27 mouse cellular contexts compared by ENCODE assay signal in genomic region chr6:145438851-145439250, GRCm38 (mm10).
DNase-seq lines count a peak whose midpoint lies in the region; ATAC-seq and TF ChIP-seq lines count a peak whose summit lies in the region.
"Had no signal": no experiment of that assay in that cellular context is flagged by ENCODE, and none has a peak within 500 bp of the region (broad histone marks: within the 10 kb centered on the region; RNA-seq: fewer than 3 reads in every experiment).

No protein-coding gene starts in this region.

- TF ChIP-seq CTCF in heart, adult 2 months (IDR thresholded peaks at IDR 0.05), result no peak
- no peak for TF ChIP-seq CTCF in embryonic fibroblast, embryonic 13.5 days (IDR thresholded peaks at IDR 0.05; ENCODE audit: borderline replicate concordance, insufficient read depth, low read length)

- H3K27ac ChIP-seq in heart, embryonic 12.5 days (ENCODE audit: poor library complexity, severe bottlenecking), result peak overlapping the region; percentile 1; the same call in 1 of the 2 replicates
- H3K27ac ChIP-seq in heart, adult 2 months, result no peak overlapping the region
- 0 out of 2 replicates have a peak overlapping the region, but pooled peaks have one; percentile 27 for H3K27ac ChIP-seq in embryonic fibroblast, embryonic 13.5 days (ENCODE audit: insufficient read depth, low read length)
- H3K27ac ChIP-seq in midbrain, embryonic 10.5 days (replicated peaks), result no peak overlapping the region
- H3K27ac ChIP-seq: embryonic facial prominence, embryonic 12.5 days; embryonic facial prominence, embryonic 15.5 days; forebrain, embryonic 12.5 days; forebrain, embryonic 15.5 days; heart, embryonic 15.5 days; hindbrain, embryonic 14.5 days; hindbrain, postnatal 0 days had no signal

- H3K9me3 ChIP-seq in heart, embryonic 12.5 days (replicated peaks), result no peaks in the 10 kb centered on the region
- H3K9me3 ChIP-seq in midbrain, embryonic 10.5 days (replicated peaks), result no peaks in the 10 kb centered on the region
- H3K9me3 ChIP-seq: embryonic facial prominence, embryonic 12.5 days; embryonic facial prominence, embryonic 15.5 days; forebrain, embryonic 12.5 days; forebrain, embryonic 15.5 days; heart, embryonic 15.5 days had no signal

- DNase-seq in heart, adult 2 months, result no peak
- peak; percentile 57 for DNase-seq in NIH3T3 (ENCODE audit: low read depth)
- no peak for DNase-seq in midbrain, embryonic 10.5 days (ENCODE audit: low spot score)
- no peak for DNase-seq in right cerebral cortex, postnatal 10 days (ENCODE audit: low spot score in 2 of 2)
- no peak for DNase-seq in thymus, postnatal 10 days (ENCODE audit: low spot score in 2 of 2)
- DNase-seq: adrenal gland, postnatal 10 days; adrenal gland, postnatal 36 days; cerebellum, adult 18-20 months; cerebellum, adult 9-10 months; cerebellum, postnatal 14 days; gastrocnemius, postnatal 14 days; heart, postnatal 14 days; heart, postnatal 4 days had no signal

- no peak overlapping the region for H3K4me2 ChIP-seq in heart, embryonic 12.5 days
- H3K4me2 ChIP-seq: embryonic facial prominence, embryonic 12.5 days; embryonic facial prominence, embryonic 15.5 days; forebrain, embryonic 12.5 days; forebrain, embryonic 15.5 days; heart, embryonic 11.5 days; heart, embryonic 15.5 days; hindbrain, embryonic 14.5 days had no signal

- no peaks in the 10 kb centered on the region for H3K79me2 ChIP-seq in heart, adult 2 months (replicated peaks; ENCODE audit: control insufficient read depth, insufficient read depth, low read length)

- no peak for TF ChIP-seq POLR2A in heart, adult 2 months (IDR thresholded peaks at IDR 0.05; ENCODE audit: insufficient read depth, low read depth, low read length)
- no peak for TF ChIP-seq POLR2A in embryonic fibroblast, embryonic 13.5 days (IDR thresholded peaks at IDR 0.05; ENCODE audit: low read depth, low read length)

- ATAC-seq in heart, embryonic 12.5 days (ENCODE audit: insufficient number of reproducible peaks, low FRiP score), result no peak
- ATAC-seq in megakaryocyte progenitor cell, adult 5-6 weeks (replicated peaks; ENCODE audit: poor library complexity), result peak; percentile 23; the same call in 1 of the 2 replicates
- ATAC-seq: forebrain, embryonic 15.5 days; hindbrain, postnatal 0 days; inflammation-experienced regulatory T-cells, adult 6 months; Patski had no signal

- H3K4me3 ChIP-seq in heart, embryonic 12.5 days, result no peak overlapping the region
- no peak overlapping the region for H3K4me3 ChIP-seq in heart, adult 2 months
- no peak overlapping the region for H3K4me3 ChIP-seq in embryonic fibroblast, embryonic 13.5 days (ENCODE audit: insufficient read depth, low read length)
- H3K4me3 ChIP-seq in midbrain, embryonic 10.5 days, result no peak overlapping the region
- H3K4me3 ChIP-seq: embryonic facial prominence, embryonic 12.5 days; embryonic facial prominence, embryonic 15.5 days; erythroblast, embryonic 14.5 days; forebrain, embryonic 12.5 days; forebrain, embryonic 15.5 days; heart, embryonic 15.5 days had no signal

- no peak for TF ChIP-seq EP300 in heart, adult 2 months (IDR thresholded peaks at IDR 0.05; ENCODE audit: insufficient read depth, low read depth, low read length)

- intact Hi-C loops in heart, adult 2 months (cut with DNase I), result no loop called here

- H3K4me1 ChIP-seq in heart, embryonic 12.5 days (replicated peaks), result peaks cover 45% of the 10 kb centered on the region
- H3K4me1 ChIP-seq in heart, adult 2 months (ENCODE audit: control insufficient read depth, insufficient read depth, low read length), result peaks cover 7% of the 10 kb centered on the region
- peaks cover 14% of the 10 kb centered on the region for H3K4me1 ChIP-seq in embryonic fibroblast, embryonic 13.5 days (ENCODE audit: control insufficient read depth, insufficient read depth, low read length)
- no peaks in the 10 kb centered on the region; the same call in 1 of the 2 replicates for H3K4me1 ChIP-seq in midbrain, embryonic 10.5 days
- H3K4me1 ChIP-seq: forebrain, embryonic 12.5 days; forebrain, embryonic 15.5 days had no signal

- WGBS in heart, embryonic 12.5 days, result 58% methylated on average over 5 of the region's 5 CpGs
- WGBS in heart, adult 2 months, result 47% methylated on average over 5 of the region's 5 CpGs
- WGBS in midbrain, embryonic 10.5 days, result 91% methylated on average over 5 of the region's 5 CpGs

- no peak overlapping the region for H3K9ac ChIP-seq in heart, embryonic 12.5 days
- no peak overlapping the region for H3K9ac ChIP-seq in heart, adult 2 months (ENCODE audit: low read depth, low read length)
- H3K9ac ChIP-seq: embryonic facial prominence, embryonic 12.5 days; embryonic facial prominence, embryonic 15.5 days; forebrain, embryonic 12.5 days; forebrain, embryonic 15.5 days; heart, embryonic 15.5 days; hindbrain, embryonic 14.5 days had no signal

- H3K27me3 ChIP-seq in heart, embryonic 12.5 days (replicated peaks), result no peaks in the 10 kb centered on the region
- H3K27me3 ChIP-seq in heart, adult 2 months (ENCODE audit: control insufficient read depth, insufficient read depth, low read length), result no peaks in the 10 kb centered on the region
- no peaks in the 10 kb centered on the region for H3K27me3 ChIP-seq in midbrain, embryonic 10.5 days (ENCODE audit: low read depth, poor library complexity, severe bottlenecking)
- H3K27me3 ChIP-seq: embryonic facial prominence, embryonic 12.5 days; embryonic facial prominence, embryonic 15.5 days; forebrain, embryonic 12.5 days; forebrain, embryonic 15.5 days; heart, embryonic 15.5 days; Patski had no signal

- H3K36me3 ChIP-seq in heart, embryonic 12.5 days, result no peaks in the 10 kb centered on the region
- no peaks in the 10 kb centered on the region for H3K36me3 ChIP-seq in heart, adult 2 months (ENCODE audit: control insufficient read depth, insufficient read depth, low read length)
- H3K36me3 ChIP-seq in midbrain, embryonic 10.5 days, result no peaks in the 10 kb centered on the region
- H3K36me3 ChIP-seq: embryonic facial prominence, embryonic 12.5 days; embryonic facial prominence, embryonic 15.5 days; forebrain, embryonic 12.5 days; forebrain, embryonic 15.5 days; heart, embryonic 15.5 days had no signal

Comparison
In these comparisons a context has a peak if more than half of its experiments do, and no peak if none do; other contexts are left out.
1. H3K27ac ChIP-seq: peak in heart, embryonic 12.5 days (single experiment) and embryonic fibroblast, embryonic 13.5 days (single experiment); none in heart, adult 2 months (single experiment) and midbrain, embryonic 10.5 days (single experiment).